Mouse (Mus musculus) heart, postnatal 0 days (tissue): ENCODE measurements around the gene Elf2.

Experiments
- CTCF ChIP-seq: IDR thresholded peaks from 2 replicates; pipeline ENCODE4 v1.5.1; 2016; ENCODE audit warnings: antibody characterized with exemption, control low read depth, low read depth
- EP300 ChIP-seq: IDR thresholded peaks from 2 replicates; pipeline ENCODE4 v1.6.1; 2016; ENCODE audit warnings: antibody characterized with exemption, low read depth

DNA sequence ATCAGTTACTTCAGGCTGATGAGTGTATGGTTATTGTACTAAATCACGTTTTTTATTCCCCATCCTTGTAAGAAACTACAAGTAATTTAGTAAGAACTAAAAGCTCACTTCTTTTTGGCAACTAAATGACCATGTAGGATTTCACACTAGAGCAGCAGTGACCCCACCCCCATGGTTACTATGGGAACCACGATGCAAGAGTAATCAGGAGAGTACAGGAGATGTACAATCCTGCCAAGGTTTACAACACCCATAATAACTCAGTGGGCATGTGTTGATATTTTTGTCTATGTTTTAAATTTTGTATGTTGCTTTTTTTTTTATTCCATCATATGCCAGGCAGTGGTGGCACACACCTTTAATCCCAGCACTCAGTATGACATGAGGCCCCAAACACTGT, 45.2 kb downstream of the Elf2 start:
- TF ChIP-seq CTCF = no peak
- TF ChIP-seq EP300 = no peak
